Mouse (Mus musculus) E14TG2a.4 (cell line): ENCODE results near the gene Tspan5.

ENCODE experiments used
- CTCF ChIP-seq: conservative IDR thresholded peaks from 2 replicates; pipeline ENCODE4 v1.5.1; 2014; ENCODE audit warnings: low read length
- NANOG ChIP-seq: IDR thresholded peaks from 2 replicates; pipeline ENCODE4 v1.6.1; 2014; ENCODE audit warnings: borderline replicate concordance, low read length, mixed read lengths
- POU5F1 ChIP-seq: IDR thresholded peaks from 2 replicates; pipeline ENCODE4 v1.6.1; 2014; ENCODE audit warnings: low read length, borderline replicate concordance

GRCm38 (mm10) chr3:138949081-138949480 is 207.1 kb downstream of the Tspan5 start:
- TF ChIP-seq CTCF (no peak), POU5F1 (no peak), NANOG (no peak)
